Mouse (Mus musculus): ENCODE data around the gene Aimp1.

GRCm38 (mm10) chr3:132650191-132650590 is 34.0 kb downstream of the Aimp1 start:
- TF ChIP-seq POLR2A (IDR thresholded peaks at IDR 0.05; ENCODE audit: borderline replicate concordance, insufficient read depth, low read length) (no peak), CTCF (IDR thresholded peaks at IDR 0.05; ENCODE audit: borderline replicate concordance, insufficient read depth, low read depth, low read length) (no peak)

Data from cerebellum, adult 2 months (tissue).